Mouse (Mus musculus) ES-CJ7 (cell line): Measurements from ENCODE around the gene Sec31a.
"Not testable (repeated sequence)": the region's sequence is repeated elsewhere in the genome, so short reads cannot be mapped to it uniquely, and the experiment has no call there.

Source experiments
- DNase-seq: peaks from one replicate; pipeline ENCODE4 v3.0.0; 2011; ENCODE audit warnings: low read depth, low spot score

The Sec31a gene

GRCm38 (mm10) chr5:100415761-100416590 lies at the start of gene Sec31a:
TSS of gene Sec31a (minus strand) at chr5:100416234.
- DNase-seq = peak; percentile 93

GRCm38 (mm10) chr5:100462374-100462773 lies 46.3 kb upstream of the Sec31a start:
- DNase-seq = no peak

GRCm38 (mm10) chr5:100461526-100461925 lies 45.5 kb upstream of the Sec31a start:
- no peak for DNase-seq

GRCm38 (mm10) chr5:100459468-100459867 lies 43.4 kb upstream of the Sec31a start:
- no peak for DNase-seq

- no peak for DNase-seq
Measured at GRCm38 (mm10) chr5:100451871-100452270, 35.8 kb upstream of the Sec31a start.

GRCm38 (mm10) chr5:100438796-100439195 lies 22.8 kb upstream of the Sec31a start:
- DNase-seq = no peak

GRCm38 (mm10) chr5:100437917-100438316 lies 21.9 kb upstream of the Sec31a start:
- no peak for DNase-seq

GRCm38 (mm10) chr5:100437086-100437485 lies 21.1 kb upstream of the Sec31a start:
- peak; percentile 65 for DNase-seq

GRCm38 (mm10) chr5:100430966-100431365 lies 14.9 kb upstream of the Sec31a start:
- DNase-seq = no peak

GRCm38 (mm10) chr5:100430076-100430390 lies 14.0 kb upstream of the Sec31a start:
- peak; percentile 46 for DNase-seq

GRCm38 (mm10) chr5:100429344-100430075 lies 13.5 kb upstream of the Sec31a start:
- DNase-seq = peak; percentile 99

- peak; percentile 66 for DNase-seq
Measured at GRCm38 (mm10) chr5:100428734-100429343, 12.8 kb upstream of the Sec31a start.

- DNase-seq = no peak
Measured at GRCm38 (mm10) chr5:100428031-100428733, 12.1 kb upstream of the Sec31a start.

- no peak for DNase-seq
Measured at GRCm38 (mm10) chr5:100427276-100427675, 11.2 kb upstream of the Sec31a start.

- DNase-seq = not testable (repeated sequence)
Measured at GRCm38 (mm10) chr5:100425823-100426222, 9.8 kb upstream of the Sec31a start.

GRCm38 (mm10) chr5:100424252-100424651 lies 8.2 kb upstream of the Sec31a start:
- DNase-seq = no peak

- DNase-seq = no peak
Measured at GRCm38 (mm10) chr5:100423626-100424025, 7.6 kb upstream of the Sec31a start.

GRCm38 (mm10) chr5:100418861-100419260 lies 2.8 kb upstream of the Sec31a start:
- DNase-seq = no peak

- no peak for DNase-seq
Measured at GRCm38 (mm10) chr5:100418077-100418476, 2.0 kb upstream of the Sec31a start.

GRCm38 (mm10) chr5:100414474-100415196 lies 1.4 kb downstream of the Sec31a start:
- DNase-seq = no peak

- no peak for DNase-seq
Measured at GRCm38 (mm10) chr5:100412886-100413285, 3.1 kb downstream of the Sec31a start.
